Mouse (Mus musculus): Measurements from ENCODE around the gene Scaper.

DNA sequence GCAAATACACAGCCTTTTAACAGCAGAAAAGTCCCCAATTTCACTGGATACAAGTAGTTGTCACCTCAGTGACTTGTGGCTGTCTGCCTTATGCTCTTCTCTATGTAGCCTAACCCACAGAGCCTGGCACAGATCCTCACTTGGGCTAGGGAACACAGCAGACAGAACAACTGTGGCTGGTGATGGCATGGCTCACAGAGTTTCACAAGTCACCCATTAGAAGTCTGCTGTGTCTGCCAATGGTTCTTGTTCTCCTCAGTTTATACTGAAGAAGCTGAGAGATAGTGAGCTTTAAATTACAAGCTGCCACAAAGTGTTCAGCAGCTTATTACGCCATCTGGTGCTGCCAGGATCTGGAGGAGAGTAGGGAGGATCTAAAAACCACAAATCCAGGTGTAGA is 361.3 kb downstream of the Scaper start:
- TF ChIP-seq EP300 (IDR thresholded peaks at IDR 0.05) (no peak), CTCF (IDR thresholded peaks at IDR 0.05) (no peak)

All from lung, postnatal 0 days (tissue).